Mouse (Mus musculus) liver, embryonic 11.5 days (tissue): ENCODE data around the gene Uba52. TPM values are rescaled to one million over a fixed set of nuclear protein-coding genes. Genes with fewer than 3 reads are reported as not detected.

Source experiments
- ATAC-seq: fragments of 200-750 bp; cut with Nextera tagmentation; replicated peaks from 2 replicates; pipeline ENCODE4 v1.8.0; 2017; ENCODE audit warnings: moderate number of reproducible peaks, mild to moderate bottlenecking, moderate TSS enrichment, moderate library complexity; ENCODE audit not compliant: low FRiP score
- DNase-seq: peaks from one replicate; pipeline ENCODE4 v3.0.0-alpha.2; 2017; ENCODE audit warnings: low spot score
- H3K27ac ChIP-seq: fragments of 300-500 bp; sonication (generic); 2 replicates; pipeline ENCODE4 v1.5.1; 2014; ENCODE audit warnings: mild to moderate bottlenecking, low read depth, low read length, control low read depth
- H3K27me3 ChIP-seq: fragments of 300-500 bp; sonication (generic); replicated peaks from 2 replicates; pipeline ENCODE4 v1.6.1; 2014; ENCODE audit warnings: low read length, mixed read lengths; ENCODE audit not compliant: control insufficient read depth, insufficient read depth
- H3K36me3 ChIP-seq: fragments of 300-500 bp; sonication (generic); 2 replicates; pipeline ENCODE4 v1.6.1; 2014; ENCODE audit warnings: mild to moderate bottlenecking, low read length, moderate library complexity, mixed read lengths; ENCODE audit not compliant: control insufficient read depth, insufficient read depth
- H3K4me1 ChIP-seq: fragments of 300-500 bp; sonication (generic); replicated peaks from 2 replicates; pipeline ENCODE4 v1.6.1; 2014; ENCODE audit warnings: low read length, mixed read lengths; ENCODE audit not compliant: control insufficient read depth, insufficient read depth
- H3K4me2 ChIP-seq: fragments of 300-500 bp; sonication (generic); 2 replicates; pipeline ENCODE4 v1.6.1; 2014; ENCODE audit warnings: mild to moderate bottlenecking, control low read depth, moderate library complexity
- H3K4me3 ChIP-seq: fragments of 300-500 bp; sonication (generic); 2 replicates; pipeline ENCODE4 v1.5.1; 2014; ENCODE audit warnings: low read depth, low read length, control low read depth
- H3K9ac ChIP-seq: fragments of 300-500 bp; sonication (generic); 2 replicates; pipeline ENCODE4 v1.6.1; 2014; ENCODE audit warnings: low read depth, low read length, control low read depth
- H3K9me3 ChIP-seq: fragments of 300-500 bp; sonication (generic); 2 replicates; pipeline ENCODE4 v1.6.1; 2016; ENCODE audit warnings: low read length, inconsistent platforms, mixed read lengths; ENCODE audit not compliant: control insufficient read depth
- WGBS: fragments of 180-500 bp; shearing (Covaris S2); extraction: QIAGEN DNeasy Blood & Tissue Kit; methylation state at CpG from one replicate; pipeline ENCODE4 v1.1.7; 2014; 5-methylcytosine and 5-hydroxymethylcytosine counted together
- polyA plus RNA-seq: library from polyadenylated mRNA; unstranded; fragments of >200 nt; fragmentation: Nextera tagmentation; extraction: Ambion mirVana; gene quantifications from 2 replicates; pipeline ENCODE4 v1.2.1, GENCODE M21; 2014

Gene Uba52
- polyA plus RNA-seq, 1 experiment from 2014 or later, result 1,077 TPM

- H3K4me3 ChIP-seq, result no peak overlapping the region
- ATAC-seq (no peak), DNase-seq (no peak)
- no peak overlapping the region for H3K4me2 ChIP-seq
- peaks cover 20% of the 10 kb centered on the region for H3K36me3 ChIP-seq
- WGBS, result 77% methylated on average over 16 of the region's 16 CpGs
- H3K9ac ChIP-seq, result no peak overlapping the region
- H3K4me1 ChIP-seq, result peaks cover 52% of the 10 kb centered on the region
- H3K27ac ChIP-seq, result no peak overlapping the region
- H3K27me3 ChIP-seq, result peaks cover 39% of the 10 kb centered on the region
- no peaks in the 10 kb centered on the region for H3K9me3 ChIP-seq
Measured at GRCm38 (mm10) chr8:70504291-70504716, 6.3 kb downstream of the Uba52 start.

GRCm38 (mm10) chr8:70503062-70503750 is 7.4 kb downstream of the Uba52 start:
- H3K9me3 ChIP-seq, result no peaks in the 10 kb centered on the region
- H3K9ac ChIP-seq, result no peak overlapping the region
- H3K4me1 ChIP-seq, result peaks cover 50% of the 10 kb centered on the region
- no peak overlapping the region; the same call in 1 of the 2 replicates for H3K4me3 ChIP-seq
- H3K36me3 ChIP-seq, result peaks cover 10% of the 10 kb centered on the region
- H3K27ac ChIP-seq, result no peak overlapping the region
- peak overlapping the region; percentile 82 for H3K4me2 ChIP-seq
- WGBS, result 17% methylated on average over 46 of the region's 46 CpGs
- H3K27me3 ChIP-seq, result peaks cover 50% of the 10 kb centered on the region
- ATAC-seq, result no peak
- peak; percentile 83 for DNase-seq

GRCm38 (mm10) chr8:70502540-70502939 is 8.1 kb downstream of the Uba52 start:
- no peak for ATAC-seq
- Histone ChIP-seq H3K36me3 (peaks cover 4% of the 10 kb centered on the region), H3K4me1 (peaks cover 46% of the 10 kb centered on the region), H3K27ac (no peak overlapping the region), H3K27me3 (peaks cover 57% of the 10 kb centered on the region), H3K4me2 (peak overlapping the region; percentile 82), H3K4me3 (peak overlapping the region; percentile 30; the same call in 1 of the 2 replicates), H3K9me3 (no peaks in the 10 kb centered on the region), H3K9ac (no peak overlapping the region; the same call in 1 of the 2 replicates)
- no peak for DNase-seq
- 26% methylated on average over 12 of the region's 12 CpGs for WGBS

- Histone ChIP-seq H3K27me3 (peaks cover 63% of the 10 kb centered on the region), H3K27ac (no peak overlapping the region), H3K9me3 (no peaks in the 10 kb centered on the region), H3K4me3 (peak overlapping the region; percentile 30), H3K4me2 (peak overlapping the region; percentile 82), H3K36me3 (0 out of 2 replicates have a peak, but pooled peaks cover 4% of the 10 kb centered on the region), H3K4me1 (peaks cover 46% of the 10 kb centered on the region), H3K9ac (peak overlapping the region; percentile 37)
- ATAC-seq (no peak), DNase-seq (peak; percentile 52)
- 17% methylated on average over 23 of the region's 23 CpGs for WGBS
Measured at GRCm38 (mm10) chr8:70501820-70502529, 8.6 kb downstream of the Uba52 start.

- Histone ChIP-seq H3K4me1 (peaks cover 42% of the 10 kb centered on the region), H3K4me3 (peak overlapping the region; percentile 40), H3K9ac (peak overlapping the region; percentile 66), H3K27me3 (peaks cover 76% of the 10 kb centered on the region), H3K27ac (peak overlapping the region; percentile 80), H3K9me3 (no peaks in the 10 kb centered on the region), H3K36me3 (0 out of 2 replicates have a peak, but pooled peaks cover 4% of the 10 kb centered on the region), H3K4me2 (peak overlapping the region; percentile 82)
- WGBS, result 6% methylated on average over 39 of the region's 39 CpGs
- peak; percentile 61 for DNase-seq
- ATAC-seq, result peak; percentile 85
Measured at GRCm38 (mm10) chr8:70500386-70501301, 10.0 kb downstream of the Uba52 start.

- H3K36me3 ChIP-seq, result no peaks in the 10 kb centered on the region
- WGBS, result 9% methylated on average over 12 of the region's 12 CpGs
- peaks cover 31% of the 10 kb centered on the region for H3K4me1 ChIP-seq
- peaks cover 97% of the 10 kb centered on the region for H3K27me3 ChIP-seq
- H3K27ac ChIP-seq, result no peak overlapping the region
- no peak overlapping the region for H3K9ac ChIP-seq
- H3K4me2 ChIP-seq, result no peak overlapping the region
- H3K9me3 ChIP-seq, result no peaks in the 10 kb centered on the region
- ATAC-seq (no peak), DNase-seq (no peak)
- peak overlapping the region; percentile 14; the same call in 1 of the 2 replicates for H3K4me3 ChIP-seq
Measured at GRCm38 (mm10) chr8:70495771-70496062, 14.9 kb downstream of the Uba52 start.

GRCm38 (mm10) chr8:70495001-70495770 is 15.4 kb downstream of the Uba52 start:
- no peak overlapping the region for H3K4me2 ChIP-seq
- no peak for DNase-seq

More at GRCm38 (mm10) chr8:70495001-70495770, 15.4 kb downstream of the Uba52 start:
- no peaks in the 10 kb centered on the region for H3K36me3 ChIP-seq
- no peak overlapping the region for H3K9ac ChIP-seq
- no peak overlapping the region for H3K27ac ChIP-seq
- WGBS, result 5% methylated on average over 21 of the region's 21 CpGs
- peak overlapping the region; percentile 14; the same call in 1 of the 2 replicates for H3K4me3 ChIP-seq
- ATAC-seq, result no peak
- H3K9me3 ChIP-seq, result no peaks in the 10 kb centered on the region
- H3K4me1 ChIP-seq, result peaks cover 29% of the 10 kb centered on the region
- peaks cover 99% of the 10 kb centered on the region for H3K27me3 ChIP-seq
